Mouse (Mus musculus) embryonic facial prominence, embryonic 11.5 days (tissue): ENCODE data around the gene Fam71a. TPM values are rescaled to one million over a fixed set of nuclear protein-coding genes. Genes with fewer than 3 reads are reported as not detected.

Experiments used
- ATAC-seq: fragments of 200-750 bp; cut with Nextera tagmentation; replicated peaks from 2 replicates; pipeline ENCODE4 v1.8.0; 2017; ENCODE audit warnings: low read depth; ENCODE audit not compliant: insufficient number of reproducible peaks, low FRiP score, low TSS enrichment
- DNase-seq: peaks from one replicate; pipeline ENCODE4 v3.0.0-alpha.2; 2015; ENCODE audit warnings: low spot score
- H3K27ac ChIP-seq: fragments of 300-500 bp; sonication (generic); replicated peaks from 2 replicates; pipeline ENCODE4 v1.5.1; 2014; ENCODE audit warnings: mild to moderate bottlenecking, low read depth, low read length, control low read depth
- H3K27me3 ChIP-seq: fragments of 300-500 bp; sonication (generic); 2 replicates; pipeline ENCODE4 v1.6.1; 2014; ENCODE audit warnings: mild to moderate bottlenecking, low read length, moderate library complexity, mixed read lengths; ENCODE audit not compliant: control insufficient read depth, insufficient read depth
- H3K36me3 ChIP-seq: fragments of 300-500 bp; sonication (generic); replicated peaks from 2 replicates; pipeline ENCODE4 v1.6.1; 2014; ENCODE audit warnings: low read depth, mild to moderate bottlenecking, low read length, moderate library complexity, mixed read lengths; ENCODE audit not compliant: control insufficient read depth, insufficient read depth
- H3K4me1 ChIP-seq: fragments of 300-500 bp; sonication (generic); 2 replicates; pipeline ENCODE4 v1.6.1; 2014; ENCODE audit warnings: low read length, mixed read lengths; ENCODE audit not compliant: control insufficient read depth, insufficient read depth
- H3K4me2 ChIP-seq: fragments of 300-500 bp; sonication (generic); 2 replicates; pipeline ENCODE4 v1.6.1; 2014; ENCODE audit warnings: low read depth, mild to moderate bottlenecking, control low read depth, low read length, moderate library complexity
- H3K4me3 ChIP-seq: fragments of 300-500 bp; sonication (generic); 2 replicates; pipeline ENCODE4 v1.5.1; 2014; ENCODE audit warnings: low read depth, low read length, control low read depth
- H3K9ac ChIP-seq: fragments of 300-500 bp; sonication (generic); replicated peaks from 2 replicates; pipeline ENCODE4 v1.6.1; 2014; ENCODE audit warnings: mild to moderate bottlenecking, control low read depth, low read length
- H3K9me3 ChIP-seq: fragments of 300-500 bp; sonication (generic); replicated peaks from 2 replicates; pipeline ENCODE4 v1.6.1; 2016; ENCODE audit warnings: mild to moderate bottlenecking, low read length, inconsistent platforms, mixed read lengths; ENCODE audit not compliant: control insufficient read depth
- WGBS: fragments of 180-500 bp; shearing (Covaris S2); extraction: QIAGEN DNeasy Blood & Tissue Kit; methylation state at CpG from one replicate; pipeline ENCODE4 v1.1.7; 2014; 5-methylcytosine and 5-hydroxymethylcytosine counted together
- polyA plus RNA-seq: library from polyadenylated mRNA; unstranded; fragments of >200 nt; fragmentation: Nextera tagmentation; extraction: Ambion mirVana; gene quantifications from 2 replicates; pipeline ENCODE4 v1.2.1, GENCODE M21; 2014

The Fam71a gene
- polyA plus RNA-seq, 1 experiment from 2014 or later, result not detected

- DNase-seq (no peak), ATAC-seq (no peak)
- Histone ChIP-seq H3K9ac (no peak overlapping the region), H3K4me1 (peaks cover 2% of the 10 kb centered on the region; the same call in 1 of the 2 replicates), H3K9me3 (no peaks in the 10 kb centered on the region), H3K4me2 (no peak overlapping the region), H3K27me3 (no peaks in the 10 kb centered on the region), H3K4me3 (no peak overlapping the region), H3K27ac (no peak overlapping the region), H3K36me3 (no peaks in the 10 kb centered on the region)
- WGBS, result 67% methylated on average over 4 of the region's 4 CpGs
Observed at GRCm38 (mm10) chr1:191124288-191124687, 40.3 kb downstream of the Fam71a start.

- Histone ChIP-seq H3K9me3 (no peaks in the 10 kb centered on the region), H3K4me1 (peaks cover 2% of the 10 kb centered on the region; the same call in 1 of the 2 replicates), H3K4me3 (no peak overlapping the region), H3K36me3 (no peaks in the 10 kb centered on the region), H3K27me3 (no peaks in the 10 kb centered on the region), H3K27ac (no peak overlapping the region), H3K9ac (no peak overlapping the region), H3K4me2 (no peak overlapping the region)
- 92% methylated on average over 2 of the region's 2 CpGs for WGBS
- no peak for ATAC-seq
- no peak for DNase-seq
Observed at GRCm38 (mm10) chr1:191123696-191124095, 40.9 kb downstream of the Fam71a start.

- Histone ChIP-seq H3K27me3 (no peaks in the 10 kb centered on the region), H3K27ac (no peak overlapping the region), H3K9me3 (no peaks in the 10 kb centered on the region), H3K9ac (no peak overlapping the region), H3K4me3 (no peak overlapping the region), H3K4me1 (peaks cover 2% of the 10 kb centered on the region; the same call in 1 of the 2 replicates), H3K4me2 (no peak overlapping the region), H3K36me3 (no peaks in the 10 kb centered on the region)
- ATAC-seq (no peak), DNase-seq (no peak)
- 77% methylated on average over 3 of the region's 3 CpGs for WGBS
Observed at GRCm38 (mm10) chr1:191122744-191123143, 41.9 kb downstream of the Fam71a start.

- ATAC-seq (no peak), DNase-seq (no peak)
- 86% methylated on average over 11 of the region's 11 CpGs for WGBS
- Histone ChIP-seq H3K36me3 (no peaks in the 10 kb centered on the region), H3K27ac (no peak overlapping the region), H3K4me2 (no peak overlapping the region), H3K4me3 (no peak overlapping the region), H3K27me3 (no peaks in the 10 kb centered on the region), H3K4me1 (no peaks in the 10 kb centered on the region), H3K9me3 (no peaks in the 10 kb centered on the region), H3K9ac (no peak overlapping the region)
Observed at GRCm38 (mm10) chr1:191115514-191116238, 48.9 kb downstream of the Fam71a start.

- no peaks in the 10 kb centered on the region for H3K36me3 ChIP-seq
- H3K9ac ChIP-seq, result no peak overlapping the region
- ATAC-seq (no peak), DNase-seq (no peak)
- no peak overlapping the region for H3K4me3 ChIP-seq
- H3K4me2 ChIP-seq, result no peak overlapping the region
- H3K27ac ChIP-seq, result no peak overlapping the region
- no peaks in the 10 kb centered on the region for H3K4me1 ChIP-seq
- H3K9me3 ChIP-seq, result no peaks in the 10 kb centered on the region
- no peaks in the 10 kb centered on the region for H3K27me3 ChIP-seq
- WGBS, result 76% methylated on average over 7 of the region's 7 CpGs
Observed at GRCm38 (mm10) chr1:191114868-191115267, 49.7 kb downstream of the Fam71a start.

Other genes starting within 250 kb of the Fam71a start
- gene Angel2, start 239.7 kb downstream of the Fam71a start, polyA plus RNA-seq, result 53.6 and 57.7 TPM in 2 replicates
- 80.6 and 88.3 TPM in 2 replicates for gene Vash2, start 185.5 kb downstream of the Fam71a start, polyA plus RNA-seq
- gene Flvcr1, start 138.7 kb downstream of the Fam71a start, polyA plus RNA-seq, result 10.0 and 10.5 TPM in 2 replicates
- gene Spata45, start 128.2 kb downstream of the Fam71a start, polyA plus RNA-seq, result not detected in 2 replicates
- gene Tatdn3, start 101.9 kb downstream of the Fam71a start, polyA plus RNA-seq, result 11.9 and 12.0 TPM in 2 replicates
- 23.4 and 25.1 TPM in 2 replicates for gene Nsl1, start 101.8 kb downstream of the Fam71a start, polyA plus RNA-seq
- gene Batf3, start 67.0 kb downstream of the Fam71a start, polyA plus RNA-seq, result 9.8 and 11.9 TPM in 2 replicates
- gene Atf3, start 53.2 kb upstream of the Fam71a start, polyA plus RNA-seq, result 2.1 and 2.4 TPM in 2 replicates
- gene Nenf, start 153.4 kb upstream of the Fam71a start, polyA plus RNA-seq, result 74.3 and 77.8 TPM in 2 replicates
- gene Tmem206, start 161.1 kb upstream of the Fam71a start, polyA plus RNA-seq, result 29.6 and 30.8 TPM in 2 replicates
- 18.8 and 24.8 TPM in 2 replicates for gene Ppp2r5a, start 238.5 kb upstream of the Fam71a start, polyA plus RNA-seq